ENCODE assay signal across 27 mouse cellular contexts in genomic region chr14:120636726-120637400, GRCm38 (mm10).
A peak's percentile ranks its signal among the peaks of the same experiment; 100 is the strongest.
DNase-seq lines count a peak whose midpoint lies in the region; ATAC-seq and TF ChIP-seq lines count a peak whose summit lies in the region.
"Had no signal": no experiment of that assay in that cellular context is flagged by ENCODE, and none has a peak within 500 bp of the region (broad histone marks: within the 10 kb centered on the region; RNA-seq: fewer than 3 reads in every experiment).

No protein-coding gene starts in this region.

- no peak overlapping the region for H3K9ac ChIP-seq in heart, embryonic 12.5 days
- no peak overlapping the region for H3K9ac ChIP-seq in heart, adult 2 months (ENCODE audit: low read depth, low read length)
- H3K9ac ChIP-seq in heart, postnatal 0 days (replicated peaks; ENCODE audit: low read depth, low read length) = no peak overlapping the region
- H3K9ac ChIP-seq: hindbrain, embryonic 15.5 days; liver, embryonic 13.5 days; lung, embryonic 14.5 days had no signal

- no peak for TF ChIP-seq POLR2A in heart, adult 2 months (IDR thresholded peaks at IDR 0.05; ENCODE audit: insufficient read depth, low read depth, low read length)

- H3K4me3 ChIP-seq in heart, embryonic 12.5 days = no peak overlapping the region
- no peak overlapping the region for H3K4me3 ChIP-seq in heart, adult 2 months
- H3K4me3 ChIP-seq in heart, postnatal 0 days (ENCODE audit: low read depth, low read length) = no peak overlapping the region
- H3K4me3 ChIP-seq in megakaryocyte, embryonic 14.5 days (replicated peaks) = peak overlapping the region; percentile 88
- H3K4me3 ChIP-seq in C2C12 (ENCODE audit: insufficient read depth, poor library complexity, severe bottlenecking) = no peak overlapping the region
- H3K4me3 ChIP-seq: erythroblast, embryonic 14.5 days; hindbrain, embryonic 10.5 days; hindbrain, embryonic 15.5 days; layer of hippocampus, adult 2 months; liver, embryonic 13.5 days had no signal

- H3K27me3 ChIP-seq in heart, embryonic 12.5 days (replicated peaks) = no peaks in the 10 kb centered on the region
- H3K27me3 ChIP-seq in heart, adult 2 months (ENCODE audit: control insufficient read depth, insufficient read depth, low read length) = no peaks in the 10 kb centered on the region
- H3K27me3 ChIP-seq in heart, postnatal 0 days (ENCODE audit: control insufficient read depth, insufficient read depth, low read length) = no peaks in the 10 kb centered on the region
- H3K27me3 ChIP-seq in megakaryocyte, embryonic 14.5 days (replicated peaks) = no peaks in the 10 kb centered on the region
- H3K27me3 ChIP-seq in C2C12 (ENCODE audit: control insufficient read depth, insufficient read depth, insufficient read length) = no peaks in the 10 kb centered on the region
- H3K27me3 ChIP-seq: hindbrain, embryonic 15.5 days; liver, embryonic 13.5 days had no signal

- no peaks in the 10 kb centered on the region for H3K79me3 ChIP-seq in C2C12 (ENCODE audit: low read depth)

- no peak for TF ChIP-seq CTCF in heart, adult 2 months (IDR thresholded peaks at IDR 0.05)
- no peak for TF ChIP-seq CTCF in heart, postnatal 0 days (IDR thresholded peaks at IDR 0.05; ENCODE audit: low read depth)
- no peak for TF ChIP-seq CTCF in C2C12 (IDR thresholded peaks at IDR 0.05; ENCODE audit: control insufficient read depth, insufficient read depth, insufficient read length)

- no peaks in the 10 kb centered on the region for H3K9me3 ChIP-seq in heart, embryonic 12.5 days (replicated peaks)
- H3K9me3 ChIP-seq in heart, postnatal 0 days (replicated peaks; ENCODE audit: control insufficient read depth, low read length) = no peaks in the 10 kb centered on the region
- no peaks in the 10 kb centered on the region for H3K9me3 ChIP-seq in megakaryocyte, embryonic 14.5 days
- H3K9me3 ChIP-seq: hindbrain, embryonic 10.5 days; hindbrain, embryonic 15.5 days; liver, embryonic 13.5 days had no signal

- TF ChIP-seq EP300 in heart, adult 2 months (IDR thresholded peaks at IDR 0.05; ENCODE audit: insufficient read depth, low read depth, low read length) = no peak
- TF ChIP-seq EP300 in heart, postnatal 0 days (IDR thresholded peaks at IDR 0.05; ENCODE audit: low read depth) = no peak

- WGBS in heart, embryonic 12.5 days = 74% methylated on average over 6 of the region's 6 CpGs
- 94% methylated on average over 6 of the region's 6 CpGs for WGBS in heart, adult 2 months
- WGBS in heart, postnatal 0 days = 87% methylated on average over 6 of the region's 6 CpGs

- no peaks in the 10 kb centered on the region for H3K79me2 ChIP-seq in heart, adult 2 months (replicated peaks; ENCODE audit: control insufficient read depth, insufficient read depth, low read length)
- no peaks in the 10 kb centered on the region for H3K79me2 ChIP-seq in C2C12 (ENCODE audit: control insufficient read depth, insufficient read depth)

- peaks cover 22% of the 10 kb centered on the region for H3K4me1 ChIP-seq in heart, embryonic 12.5 days (replicated peaks)
- H3K4me1 ChIP-seq in heart, adult 2 months (ENCODE audit: control insufficient read depth, insufficient read depth, low read length) = no peaks in the 10 kb centered on the region; the same call in none of the 2 replicates
- no peaks in the 10 kb centered on the region for H3K4me1 ChIP-seq in heart, postnatal 0 days (ENCODE audit: control insufficient read depth, insufficient read depth)
- H3K4me1 ChIP-seq in megakaryocyte, embryonic 14.5 days = peaks cover 76% of the 10 kb centered on the region
- H3K4me1 ChIP-seq: hindbrain, embryonic 10.5 days; hindbrain, embryonic 15.5 days; liver, embryonic 13.5 days had no signal

- no peak for DNase-seq in heart, adult 2 months
- DNase-seq in heart, postnatal 0 days (ENCODE audit: low spot score) = no peak
- no peak for DNase-seq in heart, postnatal 25 days (ENCODE audit: low spot score)
- DNase-seq: adrenal gland, adult 8-10 months; cerebellum, adult 2 months; cerebellum, postnatal 14 days; gastrocnemius, postnatal 10 days; kidney, adult 2 months; kidney, postnatal 36 days; liver, embryonic 13.5 days; lung, postnatal 36 days; right cerebral cortex, postnatal 25 days; thymus, adult 2 months; thymus, postnatal 36 days had no signal

- peak; percentile 33 for ATAC-seq in heart, embryonic 12.5 days (ENCODE audit: insufficient number of reproducible peaks, low FRiP score)
- ATAC-seq in heart, postnatal 0 days (ENCODE audit: insufficient read depth, low read depth) = no peak
- no peak for ATAC-seq in megakaryocyte, adult 5-6 weeks (ENCODE audit: poor library complexity, severe bottlenecking)
- ATAC-seq: forebrain, embryonic 16.5 days; inflammation-experienced regulatory T-cells, adult 6 months; midbrain, embryonic 16.5 days had no signal

- no peak overlapping the region for H3ac ChIP-seq in C2C12 (ENCODE audit: control insufficient read depth, insufficient read length, low read depth)

- no peaks in the 10 kb centered on the region for H3K36me3 ChIP-seq in heart, embryonic 12.5 days
- no peaks in the 10 kb centered on the region for H3K36me3 ChIP-seq in heart, adult 2 months (ENCODE audit: control insufficient read depth, insufficient read depth, low read length)
- no peaks in the 10 kb centered on the region for H3K36me3 ChIP-seq in heart, postnatal 0 days (replicated peaks; ENCODE audit: control insufficient read depth, insufficient read depth, low read length)
- H3K36me3 ChIP-seq in megakaryocyte, embryonic 14.5 days (replicated peaks; ENCODE audit: low read length) = no peaks in the 10 kb centered on the region
- H3K36me3 ChIP-seq in C2C12 (ENCODE audit: control insufficient read depth, insufficient read depth) = no peaks in the 10 kb centered on the region
- H3K36me3 ChIP-seq: G1E; hindbrain, embryonic 10.5 days; hindbrain, embryonic 15.5 days; liver, embryonic 13.5 days had no signal

- H3K4me2 ChIP-seq in heart, embryonic 12.5 days = no peak overlapping the region
- H3K4me2 ChIP-seq in heart, postnatal 0 days (ENCODE audit: low read depth, low read length) = no peak overlapping the region
- H3K4me2 ChIP-seq: hindbrain, embryonic 15.5 days; liver, embryonic 13.5 days; lung, embryonic 14.5 days had no signal

- intact Hi-C loops in heart, adult 2 months (cut with DNase I) = no loop called here
- intact Hi-C loops in heart, postnatal 25 days (cut with DNase I) = no loop called here

- peak overlapping the region; percentile 75 for H3K27ac ChIP-seq in heart, embryonic 12.5 days (ENCODE audit: poor library complexity, severe bottlenecking)
- H3K27ac ChIP-seq in heart, adult 2 months = no peak overlapping the region
- peak overlapping the region; percentile 34 for H3K27ac ChIP-seq in heart, postnatal 0 days (ENCODE audit: low read depth)
- H3K27ac ChIP-seq: hindbrain, embryonic 10.5 days; hindbrain, embryonic 15.5 days; layer of hippocampus, adult 2 months; liver, embryonic 13.5 days had no signal

TF ChIP-seq in C2C12, 6 proteins besides CTCF, POLR2A, EP300 and RAD21:
- TF ChIP-seq MYOG (IDR thresholded peaks at IDR 0.05; ENCODE audit: control insufficient read depth, extremely low read depth, insufficient read length) (no peak), FOSL1 (IDR thresholded peaks at IDR 0.05; ENCODE audit: insufficient read depth, low read length, poor library complexity, severe bottlenecking) (peak; percentile 2), USF1 (IDR thresholded peaks at IDR 0.05; ENCODE audit: low read depth) (no peak)
